Mouse (Mus musculus) forebrain, embryonic 10.5 days (tissue): ENCODE measurements around the gene Arl4d. TPM values are rescaled to one million over a fixed set of nuclear protein-coding genes. Genes with fewer than 3 reads are reported as not detected.

Source experiments
- DNase-seq: peaks from one replicate; pipeline ENCODE4 v3.0.0-alpha.2; 2017; ENCODE audit warnings: low spot score; ENCODE audit errors: extremely low spot score
- H3K27ac ChIP-seq: fragments of 300-500 bp; sonication (generic); 2 replicates; pipeline ENCODE4 v1.5.1; 2016; ENCODE audit warnings: mild to moderate bottlenecking
- H3K27me3 ChIP-seq: fragments of 300-500 bp; sonication (generic); 2 replicates; pipeline ENCODE4 v1.6.1; 2016; ENCODE audit warnings: mild to moderate bottlenecking; ENCODE audit not compliant: poor library complexity, severe bottlenecking
- H3K36me3 ChIP-seq: fragments of 300-500 bp; sonication (generic); replicated peaks from 2 replicates; pipeline ENCODE4 v1.6.1; 2016; ENCODE audit warnings: mild to moderate bottlenecking, moderate library complexity
- H3K4me1 ChIP-seq: fragments of 300-500 bp; sonication (generic); 2 replicates; pipeline ENCODE4 v1.6.1; 2016
- H3K4me3 ChIP-seq: fragments of 300-500 bp; sonication (generic); 2 replicates; pipeline ENCODE4 v1.5.1; 2016; ENCODE audit warnings: mild to moderate bottlenecking, moderate library complexity
- H3K9me3 ChIP-seq: fragments of 300-500 bp; sonication (generic); 2 replicates; pipeline ENCODE4 v1.6.1; 2016; ENCODE audit warnings: mild to moderate bottlenecking, moderate library complexity
- WGBS: fragments of 180-500 bp; shearing (Covaris S2); methylation state at CpG from one replicate; pipeline ENCODE4 v1.1.7; 2016; 5-methylcytosine and 5-hydroxymethylcytosine counted together
- polyA plus RNA-seq: library from polyadenylated mRNA; unstranded; fragments of >200 nt; fragmentation: Nextera tagmentation; extraction: Ambion mirVana; gene quantifications from 2 replicates; pipeline ENCODE4 v1.2.1, GENCODE M21; 2016

Arl4d gene
- polyA plus RNA-seq, 1 experiment from 2014 or later, result 3.1 TPM

DNA sequence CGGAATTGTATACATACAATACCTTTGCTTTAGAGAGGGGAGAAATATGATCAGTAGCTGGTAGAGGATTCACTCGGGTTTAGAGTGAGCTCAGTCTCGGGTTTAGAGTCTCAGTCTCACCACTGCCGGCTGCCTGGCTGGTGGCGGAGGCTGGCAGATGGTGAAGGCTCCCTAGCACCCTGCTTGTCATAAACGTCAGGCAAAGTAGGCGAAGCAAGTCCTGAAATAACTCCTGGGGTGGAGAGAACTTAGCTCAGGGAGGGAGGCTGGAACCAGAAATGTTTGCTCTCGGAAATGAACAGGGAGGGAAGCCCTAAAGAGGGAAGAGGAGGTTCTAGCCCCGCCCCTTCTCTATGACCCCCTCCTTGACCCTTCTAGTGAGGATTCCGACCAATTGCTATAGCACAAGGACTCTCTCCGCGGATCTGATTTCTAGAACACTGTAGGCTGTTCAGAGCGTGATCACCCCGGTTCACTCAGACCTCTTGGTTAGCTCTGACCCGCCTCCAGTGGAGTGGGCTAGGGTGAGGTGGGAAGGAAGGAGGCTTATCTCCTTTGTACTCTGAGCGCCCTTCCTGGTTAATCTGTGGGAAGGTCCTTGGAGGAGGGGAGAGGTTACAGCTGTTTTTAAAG, 7.8 kb downstream of the Arl4d start:
- no peak for DNase-seq
- Histone ChIP-seq H3K9me3 (no peaks in the 10 kb centered on the region), H3K27ac (peak overlapping the region; percentile 22), H3K27me3 (0 out of 2 replicates have a peak, but pooled peaks cover 1% of the 10 kb centered on the region), H3K4me3 (no peak overlapping the region), H3K36me3 (no peaks in the 10 kb centered on the region), H3K4me1 (peaks cover 27% of the 10 kb centered on the region)
- 41% methylated on average over 16 of the region's 16 CpGs for WGBS

DNA sequence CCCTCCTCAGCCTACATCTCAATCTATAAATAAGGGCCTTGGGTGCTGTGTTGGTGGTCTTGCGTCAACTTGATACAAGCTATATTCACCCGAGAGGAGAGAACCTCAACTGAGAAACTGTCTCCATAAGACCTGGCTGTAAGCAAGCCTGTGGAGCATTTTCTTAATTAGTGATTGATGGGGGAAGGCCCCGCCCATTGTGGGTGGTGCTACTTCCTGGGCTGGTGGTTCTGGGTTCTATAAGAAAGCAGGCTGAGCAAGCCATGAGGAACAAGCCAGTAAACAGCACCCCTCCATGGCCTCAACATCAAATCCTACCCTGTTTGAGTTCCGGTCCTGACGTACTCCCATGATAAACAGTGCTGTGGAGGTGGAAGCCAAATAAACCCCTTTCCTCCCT, 8.8 kb downstream of the Arl4d start:
- Histone ChIP-seq H3K9me3 (no peaks in the 10 kb centered on the region), H3K27me3 (no peaks in the 10 kb centered on the region), H3K4me3 (no peak overlapping the region), H3K36me3 (no peaks in the 10 kb centered on the region), H3K4me1 (peaks cover 18% of the 10 kb centered on the region), H3K27ac (no peak overlapping the region)
- 90% methylated on average over 5 of the region's 5 CpGs for WGBS
- DNase-seq, result no peak

DNA sequence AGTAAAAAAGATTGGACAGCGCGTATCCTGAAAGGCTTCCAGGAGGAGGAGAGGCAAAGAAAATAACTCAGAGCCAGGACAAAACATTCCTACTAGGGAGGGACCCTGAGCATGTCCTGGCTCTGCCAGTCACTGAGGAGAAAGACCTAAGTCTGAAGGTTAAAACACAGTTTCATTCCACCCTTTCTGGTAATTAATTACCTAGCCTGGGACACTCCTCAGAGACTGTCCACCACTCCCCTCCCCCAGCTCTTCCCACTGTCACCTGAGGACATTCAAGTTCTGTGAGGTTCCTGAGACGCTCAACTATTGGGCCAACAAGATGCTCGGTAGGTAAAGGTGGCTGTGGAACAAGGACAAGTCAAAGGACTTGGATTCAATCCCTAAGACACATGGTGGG, 10.0 kb downstream of the Arl4d start:
- DNase-seq, result no peak
- H3K4me1 ChIP-seq, result peaks cover 20% of the 10 kb centered on the region
- H3K27me3 ChIP-seq, result no peaks in the 10 kb centered on the region
- no peaks in the 10 kb centered on the region for H3K36me3 ChIP-seq
- 85% methylated on average over 4 of the region's 4 CpGs for WGBS
- H3K27ac ChIP-seq, result no peak overlapping the region
- no peak overlapping the region for H3K4me3 ChIP-seq
- H3K9me3 ChIP-seq, result no peaks in the 10 kb centered on the region

DNA sequence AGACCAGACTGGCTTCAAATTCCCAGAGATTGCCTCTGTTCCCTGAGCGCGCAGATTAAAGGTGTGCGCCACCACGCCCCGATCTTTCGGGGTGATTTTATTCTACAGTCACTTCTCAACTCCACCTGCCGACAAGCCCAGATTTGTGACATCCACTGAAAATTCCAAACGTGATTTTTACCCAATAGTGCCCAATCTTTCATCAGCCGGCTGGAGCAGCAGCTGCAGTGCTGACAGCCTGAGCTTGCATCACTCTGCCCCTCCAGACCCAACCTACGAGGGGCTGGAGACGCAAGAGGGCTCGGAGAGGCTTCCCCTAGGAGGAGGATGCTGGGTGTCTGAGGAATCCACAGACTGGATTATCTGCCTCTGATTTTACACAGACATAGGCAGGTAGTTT, 12.3 kb downstream of the Arl4d start:
- H3K27me3 ChIP-seq, result no peaks in the 10 kb centered on the region
- no peaks in the 10 kb centered on the region for H3K9me3 ChIP-seq
- peaks cover 29% of the 10 kb centered on the region for H3K4me1 ChIP-seq
- H3K4me3 ChIP-seq, result no peak overlapping the region
- no peak for DNase-seq
- H3K36me3 ChIP-seq, result no peaks in the 10 kb centered on the region
- WGBS, result 90% methylated on average over 12 of the region's 12 CpGs
- no peak overlapping the region for H3K27ac ChIP-seq

DNA sequence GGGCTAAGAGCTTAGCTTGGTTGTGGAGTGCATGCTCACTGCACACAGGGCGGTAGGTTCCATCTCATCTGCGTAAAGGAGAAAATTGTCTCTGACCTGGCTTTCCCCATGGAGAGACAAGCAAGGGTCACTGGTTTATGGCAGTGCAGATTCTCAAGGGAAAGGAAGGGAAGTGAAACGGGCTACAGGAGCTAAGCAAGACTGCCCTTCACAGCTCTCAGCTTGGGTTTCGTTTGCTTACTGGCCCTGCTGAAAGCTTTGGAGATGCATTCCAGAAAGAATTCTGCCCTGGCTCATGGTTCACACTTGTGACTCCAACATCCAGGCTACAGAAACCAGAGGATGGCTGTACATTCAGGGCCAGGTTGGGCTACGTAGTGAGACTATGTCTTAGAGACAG, 13.4 kb downstream of the Arl4d start:
- no peaks in the 10 kb centered on the region for H3K36me3 ChIP-seq
- 82% methylated on average over 5 of the region's 5 CpGs for WGBS
- H3K4me1 ChIP-seq, result peaks cover 20% of the 10 kb centered on the region
- no peaks in the 10 kb centered on the region for H3K27me3 ChIP-seq
- no peak for DNase-seq
- no peak overlapping the region for H3K27ac ChIP-seq
- no peak overlapping the region for H3K4me3 ChIP-seq
- H3K9me3 ChIP-seq, result no peaks in the 10 kb centered on the region

DNA sequence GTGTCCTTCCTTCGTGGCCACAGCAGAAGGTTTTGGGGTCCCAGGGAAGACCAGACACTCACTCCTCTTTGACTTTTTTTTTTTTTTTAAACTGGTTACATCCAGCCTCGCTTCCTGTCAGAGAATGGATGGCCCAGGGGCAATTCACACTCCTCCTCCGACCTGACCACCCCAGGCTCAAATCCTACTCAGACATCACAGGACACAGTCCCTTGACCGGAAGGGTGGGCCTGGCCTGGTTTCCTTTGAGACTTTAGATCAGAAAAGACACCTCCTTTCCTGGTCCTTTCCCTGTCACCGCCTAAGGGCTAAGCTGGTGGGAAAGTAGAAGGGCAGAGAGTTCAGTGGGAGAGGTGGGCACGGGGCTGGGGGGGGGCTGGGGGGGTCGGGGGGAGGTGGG, 14.6 kb downstream of the Arl4d start:
- 55% methylated on average over 5 of the region's 7 CpGs for WGBS
- no peaks in the 10 kb centered on the region for H3K9me3 ChIP-seq
- DNase-seq, result no peak
- H3K27ac ChIP-seq, result peak overlapping the region; percentile 17
- peaks cover 20% of the 10 kb centered on the region for H3K4me1 ChIP-seq
- no peak overlapping the region for H3K4me3 ChIP-seq
- no peaks in the 10 kb centered on the region for H3K36me3 ChIP-seq
- H3K27me3 ChIP-seq, result no peaks in the 10 kb centered on the region

DNA sequence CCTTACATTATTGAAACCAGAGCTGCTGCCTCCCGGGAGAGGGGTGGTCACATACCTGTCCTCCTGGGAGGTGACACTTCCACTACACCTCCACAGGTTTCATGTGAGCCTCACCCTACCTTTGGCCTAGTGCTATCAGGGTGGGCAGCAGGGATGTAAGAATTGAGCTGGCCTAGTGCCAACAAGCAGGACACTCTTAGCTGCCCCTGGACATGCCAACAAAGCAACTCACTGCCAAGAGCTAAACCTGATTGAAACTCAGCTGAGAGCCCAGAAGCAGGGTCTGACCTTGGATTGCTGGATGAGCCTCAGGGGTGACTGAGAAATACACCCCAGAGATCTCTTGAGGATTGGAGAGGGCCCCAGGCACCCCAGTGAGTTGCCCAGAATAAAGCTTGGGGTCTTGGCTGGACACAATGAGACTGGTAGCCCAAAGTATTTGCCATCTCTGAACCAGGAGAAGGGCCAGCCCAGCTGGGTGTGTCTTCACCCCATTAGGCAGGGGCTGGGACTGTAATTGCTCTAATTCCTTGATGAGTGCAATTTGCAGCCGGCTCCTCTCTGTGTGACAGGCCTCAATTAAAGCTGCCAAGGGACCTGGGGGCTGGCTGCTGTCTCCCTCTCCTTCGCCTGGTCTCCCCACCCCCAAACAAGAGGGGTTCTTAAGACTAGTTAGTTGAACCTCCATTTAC, 15.4 kb downstream of the Arl4d start:
- no peaks in the 10 kb centered on the region for H3K27me3 ChIP-seq
- no peaks in the 10 kb centered on the region for H3K9me3 ChIP-seq
- no peaks in the 10 kb centered on the region for H3K36me3 ChIP-seq
- DNase-seq, result no peak
- H3K4me1 ChIP-seq, result peaks cover 20% of the 10 kb centered on the region
- H3K27ac ChIP-seq, result peak overlapping the region; percentile 13
- WGBS, result 40% methylated on average over 3 of the region's 3 CpGs
- no peak overlapping the region for H3K4me3 ChIP-seq

DNA sequence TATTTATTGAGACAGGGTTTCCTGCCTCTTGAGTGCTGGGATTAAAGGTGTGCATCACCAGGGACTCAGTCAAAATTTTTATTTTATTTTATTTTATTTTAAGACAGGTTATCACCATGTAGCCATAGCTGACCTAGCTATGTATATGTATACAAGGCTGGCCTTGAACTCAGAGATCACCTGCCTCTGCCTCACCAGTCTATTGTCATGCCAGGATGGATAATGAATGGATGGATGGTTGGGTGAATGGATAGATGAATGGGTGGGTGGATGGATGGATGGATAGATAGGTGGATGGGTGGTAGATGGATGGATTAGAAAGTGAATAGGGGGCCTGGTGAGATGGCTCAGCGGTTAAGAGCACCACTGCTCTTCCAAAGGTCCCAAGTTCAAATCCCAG, 16.6 kb downstream of the Arl4d start:
- Histone ChIP-seq H3K9me3 (no peaks in the 10 kb centered on the region), H3K36me3 (no peaks in the 10 kb centered on the region), H3K4me3 (no peak overlapping the region), H3K27me3 (no peaks in the 10 kb centered on the region), H3K27ac (no peak overlapping the region), H3K4me1 (peaks cover 20% of the 10 kb centered on the region)
- WGBS, result 81% methylated on average over 1 of the region's 1 CpGs
- no peak for DNase-seq

DNA sequence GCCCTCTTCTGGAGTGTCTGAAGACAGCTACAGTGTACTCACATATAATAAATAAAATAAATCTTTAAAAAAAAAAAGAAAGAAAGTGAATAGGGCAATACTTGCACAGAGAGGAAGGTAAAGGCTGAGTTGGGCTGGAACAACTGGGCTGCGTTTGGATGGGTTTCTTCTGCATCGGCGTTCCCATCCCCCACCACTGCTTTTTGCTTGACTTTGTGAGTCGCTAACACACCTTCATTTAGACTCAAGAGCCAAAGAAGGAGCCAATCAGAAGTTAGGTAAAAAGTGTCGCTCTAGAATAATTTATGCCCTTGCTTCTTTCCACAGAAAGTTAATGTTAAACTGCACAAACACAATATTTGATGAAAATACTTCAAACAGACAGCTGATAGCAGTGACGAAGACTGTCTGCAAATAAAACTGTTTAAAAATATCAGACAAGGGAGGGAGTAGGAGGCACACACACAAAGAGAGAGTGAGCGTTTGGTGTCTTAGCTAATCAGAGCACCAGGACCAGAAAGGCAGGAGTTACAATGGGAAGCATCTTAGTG, 17.1 kb downstream of the Arl4d start:
- Histone ChIP-seq H3K9me3 (no peaks in the 10 kb centered on the region), H3K4me1 (peaks cover 20% of the 10 kb centered on the region), H3K27ac (no peak overlapping the region), H3K27me3 (no peaks in the 10 kb centered on the region), H3K36me3 (no peaks in the 10 kb centered on the region), H3K4me3 (no peak overlapping the region)
- WGBS, result 82% methylated on average over 7 of the region's 7 CpGs
- DNase-seq, result no peak

DNA sequence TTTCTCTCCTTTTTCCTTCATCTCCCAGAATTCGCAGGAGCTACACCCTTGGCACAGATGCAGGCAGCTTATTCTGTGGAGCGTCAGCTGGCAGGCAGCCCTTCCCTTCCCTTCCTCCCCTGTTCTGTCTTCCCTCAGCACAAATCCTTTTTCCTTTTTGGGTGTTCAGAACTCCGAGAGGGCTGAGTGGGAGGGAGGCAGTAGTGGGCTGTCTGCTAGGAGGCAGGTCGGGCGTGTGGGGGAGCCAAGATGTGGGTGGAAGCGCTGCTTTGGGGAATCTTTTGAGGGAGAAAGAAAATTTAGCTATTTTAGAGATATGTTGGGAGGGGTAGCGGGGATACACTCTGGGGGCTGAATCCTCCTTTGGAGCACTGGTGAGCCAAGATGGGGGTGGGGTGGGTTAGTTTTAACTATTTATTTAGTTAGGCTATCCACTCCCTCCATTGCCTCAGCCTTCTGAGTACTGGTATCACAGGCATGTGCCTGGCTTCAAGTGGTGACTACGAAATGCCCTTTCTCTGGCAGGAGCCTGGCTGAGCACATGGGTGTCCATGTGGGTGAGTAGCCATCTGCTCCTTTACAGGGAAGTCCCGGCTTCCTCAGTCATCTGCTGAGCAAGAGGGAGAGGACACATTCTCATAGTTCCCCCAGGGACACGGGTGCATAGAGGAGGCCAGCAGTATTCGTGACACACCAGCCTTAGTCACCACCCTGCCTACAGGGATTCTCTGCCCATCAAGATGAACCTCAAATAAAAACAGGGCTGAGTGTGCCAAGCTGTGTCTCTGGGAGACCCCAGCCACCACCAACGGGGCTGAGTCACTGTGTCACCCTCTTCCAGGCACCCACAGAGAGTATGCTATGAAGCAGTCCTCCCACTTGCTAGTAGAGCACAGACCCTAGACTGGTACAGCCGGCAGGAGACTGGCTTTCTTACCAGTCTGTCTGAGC, 22.3 kb downstream of the Arl4d start:
- no peak overlapping the region for H3K4me3 ChIP-seq
- H3K27me3 ChIP-seq, result no peaks in the 10 kb centered on the region
- no peaks in the 10 kb centered on the region for H3K36me3 ChIP-seq
- WGBS, result 72% methylated on average over 13 of the region's 13 CpGs
- peaks cover 3% of the 10 kb centered on the region; the same call in 1 of the 2 replicates for H3K4me1 ChIP-seq
- H3K9me3 ChIP-seq, result no peaks in the 10 kb centered on the region
- H3K27ac ChIP-seq, result no peak overlapping the region
- no peak for DNase-seq

DNA sequence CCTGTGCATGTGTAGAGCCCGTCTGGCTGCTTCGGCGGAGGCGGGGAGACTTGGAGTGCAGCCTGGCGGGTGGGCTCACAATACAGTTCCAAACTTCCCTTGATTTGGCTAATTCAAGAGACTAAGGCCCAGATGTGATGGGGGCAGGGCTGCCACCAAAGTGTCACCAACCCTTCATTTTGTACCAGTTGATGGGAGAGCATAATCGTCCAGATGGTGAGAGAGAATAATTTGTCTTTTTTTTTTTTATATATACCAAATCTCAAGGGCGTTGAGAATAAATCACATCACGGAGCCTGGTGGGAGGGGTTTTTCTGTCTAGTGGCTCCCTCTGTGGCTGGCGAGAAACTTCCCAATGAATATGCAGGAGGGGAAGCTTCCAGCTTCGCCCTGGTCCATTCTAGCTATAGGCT, 24.4 kb downstream of the Arl4d start:
- no peaks in the 10 kb centered on the region for H3K36me3 ChIP-seq
- no peak overlapping the region for H3K4me3 ChIP-seq
- H3K4me1 ChIP-seq, result peaks cover 3% of the 10 kb centered on the region; the same call in 1 of the 2 replicates
- DNase-seq, result no peak
- no peak overlapping the region for H3K27ac ChIP-seq
- WGBS, result 71% methylated on average over 10 of the region's 10 CpGs
- no peaks in the 10 kb centered on the region for H3K9me3 ChIP-seq
- H3K27me3 ChIP-seq, result no peaks in the 10 kb centered on the region

DNA sequence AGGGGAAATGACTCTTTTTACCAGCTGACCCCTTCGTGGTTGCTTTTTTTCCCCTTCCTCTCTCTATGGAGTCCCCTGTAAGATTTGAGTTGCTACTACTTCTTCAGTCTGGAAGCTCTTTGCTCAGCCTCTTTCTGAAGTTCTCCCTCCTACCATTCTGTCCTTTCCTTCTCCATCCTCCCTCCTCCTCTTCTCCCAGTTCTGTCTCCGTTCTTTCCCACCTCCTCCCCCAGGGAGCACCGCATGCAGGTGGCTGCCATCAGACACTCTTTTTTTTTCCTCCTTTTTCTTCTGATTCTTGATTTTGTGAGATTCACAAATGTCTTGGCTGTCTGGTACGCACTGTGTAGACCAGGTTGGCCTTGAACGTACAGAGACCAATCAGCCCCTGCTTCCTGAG, 25.0 kb downstream of the Arl4d start:
- DNase-seq, result no peak
- Histone ChIP-seq H3K4me3 (no peak overlapping the region), H3K27ac (no peak overlapping the region), H3K36me3 (no peaks in the 10 kb centered on the region), H3K9me3 (no peaks in the 10 kb centered on the region), H3K4me1 (peaks cover 5% of the 10 kb centered on the region), H3K27me3 (no peaks in the 10 kb centered on the region)
- 76% methylated on average over 5 of the region's 5 CpGs for WGBS
